Mouse (Mus musculus): ENCODE results near the gene Gm49711.

Gm49711 gene

DNA sequence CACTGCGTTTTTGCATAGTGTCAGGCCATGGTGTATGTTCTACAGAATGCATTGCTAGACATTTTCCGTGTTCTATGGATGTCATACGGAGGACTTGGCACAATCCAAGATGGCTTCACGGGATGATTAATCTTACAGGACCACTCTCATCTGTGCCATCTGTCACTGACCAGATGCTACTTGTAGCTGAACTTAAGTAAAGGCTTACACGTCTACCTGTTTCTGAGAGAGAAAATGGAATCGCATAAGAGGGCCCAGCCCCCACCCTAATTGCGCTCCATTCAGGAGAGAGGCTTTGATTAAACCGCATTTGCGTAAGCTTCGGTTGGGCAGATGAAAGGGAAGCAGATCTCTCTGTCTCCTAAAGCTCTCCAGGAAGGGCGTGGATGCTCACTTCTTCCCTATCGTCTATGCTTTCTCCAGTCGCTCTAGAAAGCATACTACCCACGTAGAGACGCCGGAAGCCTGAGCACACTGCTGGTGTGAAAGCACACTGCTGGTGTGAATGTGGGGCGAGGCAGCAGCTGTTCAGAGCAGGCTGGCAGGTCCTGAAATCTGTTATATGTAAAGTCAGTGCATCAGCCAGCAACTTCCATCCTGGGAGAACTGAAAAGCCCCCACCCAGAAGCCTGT, 62.9 kb downstream of the Gm49711 start:
- no peak for DNase-seq (ENCODE audit: low spot score)

DNA sequence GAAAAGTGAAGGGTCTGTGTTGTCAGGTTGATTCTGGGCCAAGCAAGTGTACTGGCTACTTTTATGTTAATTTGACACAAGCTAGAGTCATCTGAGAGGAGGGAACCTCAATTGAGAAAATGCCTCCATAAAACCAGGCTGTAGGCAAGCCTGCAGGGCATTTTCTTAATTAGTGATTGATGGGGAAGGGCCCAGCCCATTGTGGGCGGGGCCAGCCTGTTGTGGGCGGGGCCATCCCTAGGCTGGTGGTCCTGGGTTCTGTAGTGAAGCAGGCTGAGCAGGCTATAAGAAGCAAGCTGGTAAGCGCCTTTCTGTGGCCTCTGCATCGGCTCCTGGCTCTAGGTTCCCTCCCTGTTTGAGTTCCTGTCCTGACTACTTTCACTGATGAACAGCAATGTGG, 69.1 kb downstream of the Gm49711 start:
- DNase-seq (ENCODE audit: low spot score), result no peak

DNA sequence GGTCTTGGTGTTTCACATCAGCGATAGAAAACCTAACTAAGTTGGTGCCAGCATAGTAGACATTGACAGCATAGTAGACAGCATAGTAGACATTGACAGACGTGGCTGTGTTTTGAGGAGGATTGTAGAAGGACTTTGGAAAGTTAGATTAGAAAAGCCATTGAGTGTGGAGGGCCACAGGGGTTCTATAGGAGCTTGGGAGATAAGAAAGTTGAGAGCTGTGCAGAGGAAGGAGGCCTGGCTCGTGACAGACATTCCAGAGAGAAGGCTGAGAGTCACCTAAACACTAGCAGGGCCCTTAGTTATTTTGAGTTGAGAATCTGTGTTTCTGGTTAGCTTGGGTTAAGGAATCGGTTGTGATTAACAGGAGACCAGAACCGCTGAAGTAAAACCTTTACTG, 69.5 kb downstream of the Gm49711 start:
- DNase-seq (ENCODE audit: low spot score), result no peak

DNA sequence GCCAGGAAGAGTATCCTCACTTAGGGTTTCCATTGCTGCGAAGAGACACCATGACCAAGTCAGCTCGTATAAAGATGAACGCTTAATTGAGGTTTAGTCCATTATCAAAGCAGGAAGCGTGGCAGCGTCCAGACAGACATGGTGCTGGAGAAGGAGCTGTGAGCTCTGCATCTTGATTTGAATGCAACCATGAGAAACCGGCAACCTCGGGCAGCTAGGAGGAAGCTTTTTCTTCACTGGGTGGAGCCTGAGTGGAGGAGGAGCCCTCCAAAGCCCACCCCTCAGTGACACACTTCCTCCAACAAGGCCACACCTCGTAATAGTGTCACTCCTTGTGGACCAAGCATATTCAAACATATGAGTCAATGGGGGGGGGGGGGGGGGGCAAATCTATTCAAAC, 71.7 kb downstream of the Gm49711 start:
- DNase-seq (ENCODE audit: low spot score), result no peak

DNA sequence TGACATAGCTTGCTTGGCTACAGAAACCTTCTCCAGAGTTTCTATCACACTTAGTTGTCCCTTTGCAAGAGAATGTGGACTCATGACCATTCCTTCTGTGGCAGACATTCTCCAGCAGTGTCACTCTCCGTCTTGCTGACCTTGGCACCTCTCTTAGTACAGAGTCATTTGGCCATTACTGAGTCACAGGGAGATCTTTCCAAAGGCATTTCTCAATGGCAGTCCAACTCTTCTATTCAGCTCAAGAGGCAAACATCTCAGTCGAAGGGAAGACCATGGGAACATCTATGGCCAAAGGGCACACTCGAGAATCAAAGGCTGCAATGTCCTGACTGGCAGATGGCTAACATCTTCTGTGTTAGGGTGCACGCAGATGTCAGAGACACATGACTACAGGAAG, 74.4 kb downstream of the Gm49711 start:
- no peak for DNase-seq (ENCODE audit: low spot score)

DNA sequence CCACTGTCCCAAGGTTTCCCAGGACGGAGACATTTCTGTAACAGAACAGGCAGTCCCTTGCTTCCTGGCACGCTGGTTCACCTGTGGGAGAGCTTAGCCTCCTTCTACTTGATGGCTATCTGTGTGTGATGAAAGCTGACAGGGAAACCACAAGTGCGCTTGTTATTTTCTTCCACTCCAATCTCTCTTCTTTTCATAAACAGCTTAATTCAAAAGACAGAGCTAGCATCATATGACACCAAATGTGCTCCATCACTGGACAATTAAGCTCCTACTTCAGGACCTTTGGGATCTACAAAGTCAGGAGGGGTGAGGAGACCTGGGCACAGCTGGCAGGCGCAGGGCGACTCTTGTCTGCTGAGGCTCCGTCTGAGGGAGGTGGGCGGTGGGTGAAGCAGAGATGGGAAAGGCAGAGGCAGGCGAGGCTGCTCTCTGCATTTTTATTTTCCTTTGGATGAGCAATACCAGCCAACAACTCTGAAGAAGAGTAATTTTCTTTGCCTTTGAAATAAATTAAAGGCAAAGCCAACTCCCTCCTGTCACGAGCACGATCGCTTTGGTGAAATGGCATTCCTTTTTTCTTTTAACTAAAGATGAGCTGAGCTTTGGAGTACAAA, 76.1 kb downstream of the Gm49711 start:
- DNase-seq (ENCODE audit: low spot score), result no peak

DNA sequence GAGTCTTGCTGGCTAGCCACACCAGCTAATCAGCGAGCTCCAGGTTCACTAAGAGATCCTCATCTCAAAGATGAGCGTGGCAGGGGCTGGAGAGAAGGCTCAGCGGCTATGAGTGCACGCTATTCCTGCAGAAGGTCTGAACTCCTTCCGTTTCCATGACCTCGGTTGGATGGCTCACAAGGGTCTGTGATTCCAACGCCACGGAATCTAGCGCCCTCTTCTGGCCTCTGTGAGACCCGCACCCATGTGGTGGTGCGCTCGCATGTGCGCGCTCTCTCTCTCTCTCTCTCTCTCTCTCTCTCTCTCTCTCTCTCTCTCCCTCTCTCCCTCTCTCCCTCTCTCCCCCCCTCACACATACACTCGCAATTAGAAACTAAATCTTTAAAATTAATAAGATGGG, 78.2 kb downstream of the Gm49711 start:
- no peak for DNase-seq (ENCODE audit: low spot score)

DNA sequence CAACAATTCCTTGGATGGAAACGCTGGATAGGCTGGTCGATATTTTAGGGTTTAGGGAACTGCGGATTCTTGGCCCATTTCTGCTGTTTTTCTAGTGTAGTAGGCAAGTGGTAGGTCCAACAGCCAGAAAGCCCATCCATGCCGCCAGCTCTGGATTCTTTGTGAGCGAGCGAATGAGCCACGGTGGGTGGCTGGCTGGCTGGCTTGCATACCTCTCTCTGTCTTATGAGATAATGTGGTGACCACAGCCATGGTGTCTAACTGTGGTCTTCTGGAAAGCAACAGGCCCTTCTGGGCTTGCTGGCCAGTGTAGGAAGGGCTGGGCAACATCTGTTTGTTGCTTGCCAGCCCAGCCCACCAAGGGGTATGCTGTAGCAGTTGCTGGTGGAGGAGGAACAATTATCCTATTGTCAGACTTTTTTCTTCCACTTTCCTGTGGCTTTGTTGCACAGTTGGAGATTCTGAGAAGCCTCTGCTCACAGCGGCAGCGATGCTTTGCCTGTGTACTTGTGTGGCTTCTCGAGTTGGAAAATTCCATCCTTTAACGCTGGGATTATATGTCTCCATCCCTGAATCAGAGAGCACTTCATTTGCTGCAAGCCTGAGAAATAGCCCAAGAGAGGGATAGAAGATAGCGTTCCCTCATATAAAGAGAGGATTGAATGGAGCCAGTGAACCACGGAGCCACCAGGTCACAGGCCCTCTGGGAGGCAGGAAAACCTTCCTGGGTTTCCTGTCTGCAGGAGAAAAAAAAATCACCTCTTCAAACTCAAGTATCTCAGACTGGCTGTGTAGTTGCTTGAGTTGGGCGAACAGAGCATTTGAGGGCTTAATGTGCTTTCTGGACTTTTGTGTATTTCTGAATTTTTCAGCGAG, 81.5 kb downstream of the Gm49711 start:
- no peak for DNase-seq (ENCODE audit: low spot score)

DNA sequence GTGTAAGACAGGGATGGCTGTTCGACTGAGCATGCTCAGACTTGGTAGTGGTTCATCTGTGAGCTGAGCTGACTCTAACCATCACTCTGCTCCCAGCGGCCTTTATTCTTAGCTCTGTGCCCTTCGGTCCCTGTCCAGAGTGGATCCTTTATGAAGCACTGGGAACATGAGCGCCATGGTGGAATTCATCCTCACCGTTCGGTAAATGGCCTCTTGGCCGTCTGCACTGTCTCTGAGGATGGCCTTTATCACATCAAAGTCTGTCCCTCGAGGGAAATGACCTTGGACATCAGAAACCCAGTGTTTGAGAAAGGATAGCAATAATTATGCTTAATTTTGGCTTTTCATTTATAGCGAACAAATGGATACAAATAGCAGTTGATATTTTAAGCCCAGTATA, 82.2 kb downstream of the Gm49711 start:
- DNase-seq (ENCODE audit: low spot score), result no peak

DNA sequence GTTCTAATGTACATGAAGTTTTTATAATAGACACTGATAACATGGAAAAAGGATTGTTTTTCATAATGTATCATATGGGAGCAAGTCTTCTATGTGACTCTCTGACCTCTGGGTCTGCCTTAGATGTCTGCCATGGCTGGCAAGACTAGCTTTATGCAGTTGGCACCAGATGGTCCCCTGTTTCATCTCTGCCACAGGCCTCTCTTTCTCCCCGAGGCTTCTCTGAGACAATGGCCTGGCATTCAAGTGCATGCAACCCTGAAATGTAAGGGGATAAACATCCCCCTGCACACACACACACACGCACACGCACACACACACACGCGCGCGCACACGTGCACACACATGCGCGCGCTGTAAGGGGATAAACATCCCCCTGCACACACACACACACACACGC, 82.9 kb downstream of the Gm49711 start:
- DNase-seq (ENCODE audit: low spot score), result no peak

DNA sequence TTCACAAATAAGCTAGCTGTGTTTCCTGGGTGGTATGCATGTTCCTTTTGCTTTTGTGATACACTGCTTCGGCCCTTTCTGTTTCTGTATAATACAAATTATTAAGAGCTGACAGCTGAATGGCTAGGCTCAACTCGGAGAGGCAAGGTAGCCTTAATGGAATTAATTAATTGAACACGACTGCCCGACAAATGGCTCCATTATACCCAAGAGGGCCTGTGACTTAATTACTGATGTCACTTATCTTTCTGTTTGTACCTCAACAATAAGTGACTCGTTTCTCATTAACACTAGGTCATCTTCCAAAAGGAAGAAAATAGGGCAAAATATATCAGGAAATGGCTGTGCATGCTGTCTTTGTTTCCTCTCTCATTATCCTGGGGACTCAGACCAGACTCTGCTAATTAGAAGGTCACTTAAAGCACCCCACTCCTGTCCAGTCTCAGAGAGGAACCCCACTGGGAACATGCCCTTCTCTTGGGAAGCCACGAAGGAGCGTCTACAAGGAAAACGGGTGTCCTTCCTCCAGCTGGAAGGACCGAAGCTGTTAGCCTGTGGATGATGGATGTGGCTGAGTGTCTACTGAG, 84.4 kb downstream of the Gm49711 start:
- no peak for DNase-seq (ENCODE audit: low spot score)

DNA sequence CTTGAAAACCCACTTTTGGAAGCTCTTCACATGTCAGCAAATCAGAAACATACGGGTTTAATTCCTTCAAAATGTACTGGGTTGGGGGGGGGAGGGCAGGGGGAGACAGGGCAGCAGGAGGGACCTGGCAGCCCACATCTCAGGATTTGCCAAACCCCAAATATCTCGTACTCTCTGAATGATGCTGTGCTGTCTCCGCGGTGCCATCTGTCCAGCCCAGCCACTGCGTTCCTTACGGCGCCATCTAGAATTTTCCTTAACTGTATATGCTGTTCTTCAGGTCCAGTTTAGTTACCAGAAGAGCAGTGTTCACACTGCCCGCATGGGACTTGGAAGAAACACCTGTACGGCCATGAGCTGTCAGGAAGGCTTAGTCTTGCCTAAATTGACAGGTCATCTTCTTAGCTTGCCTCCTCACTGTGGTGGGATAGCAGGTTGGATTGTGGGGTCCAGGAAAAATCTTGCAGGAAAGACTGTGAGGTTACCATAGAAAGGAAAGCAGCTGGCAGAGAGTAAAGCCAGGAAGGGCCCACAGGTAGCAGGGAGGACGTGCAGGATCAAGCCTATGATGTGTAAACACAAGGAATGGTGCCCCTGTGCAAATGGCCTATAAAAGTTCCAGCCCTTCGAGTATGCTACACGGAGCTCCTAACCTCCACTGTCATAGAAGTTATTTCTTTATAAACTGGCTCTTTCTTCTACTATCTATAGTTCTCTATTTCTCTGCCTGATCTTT, 89.7 kb downstream of the Gm49711 start:
- DNase-seq (ENCODE audit: low spot score), result no peak

DNA sequence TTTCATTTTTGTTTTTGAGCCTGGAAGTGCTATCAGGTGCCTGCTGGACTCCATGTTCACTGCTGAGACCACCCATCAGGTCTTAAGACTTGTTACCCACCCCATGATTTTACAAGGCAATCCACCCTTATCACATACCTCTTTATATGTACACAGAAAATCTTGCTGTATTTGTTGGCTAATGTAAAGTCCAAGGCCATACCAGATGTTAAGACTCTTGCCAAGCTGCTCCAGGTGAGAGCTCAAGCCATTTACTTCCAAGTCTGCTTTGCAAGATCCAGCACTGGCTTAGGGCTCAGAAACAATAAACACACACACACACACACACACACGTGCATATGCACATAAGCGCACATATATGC, 90.2 kb downstream of the Gm49711 start:
- DNase-seq (ENCODE audit: low spot score), result no peak

DNA sequence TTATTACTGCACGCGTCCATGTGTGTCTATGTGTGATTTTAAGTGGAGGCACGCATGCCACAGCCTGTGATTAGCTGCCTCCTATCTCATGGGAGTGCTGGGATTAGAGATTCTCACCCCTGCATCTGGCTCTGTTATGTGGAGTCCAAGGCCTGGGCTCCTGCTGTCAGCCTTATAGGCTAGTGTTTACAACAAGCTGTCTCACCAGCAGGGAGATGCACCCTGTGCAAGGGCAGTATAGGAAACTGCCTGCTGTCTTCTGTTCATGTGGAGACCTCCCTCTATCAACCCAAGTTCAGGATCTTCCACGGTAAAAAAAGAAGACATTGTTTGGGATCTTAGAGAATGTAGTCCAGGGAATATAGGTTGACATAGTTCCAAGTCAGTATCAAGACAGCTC, 92.9 kb downstream of the Gm49711 start:
- no peak for DNase-seq (ENCODE audit: low spot score)

DNA sequence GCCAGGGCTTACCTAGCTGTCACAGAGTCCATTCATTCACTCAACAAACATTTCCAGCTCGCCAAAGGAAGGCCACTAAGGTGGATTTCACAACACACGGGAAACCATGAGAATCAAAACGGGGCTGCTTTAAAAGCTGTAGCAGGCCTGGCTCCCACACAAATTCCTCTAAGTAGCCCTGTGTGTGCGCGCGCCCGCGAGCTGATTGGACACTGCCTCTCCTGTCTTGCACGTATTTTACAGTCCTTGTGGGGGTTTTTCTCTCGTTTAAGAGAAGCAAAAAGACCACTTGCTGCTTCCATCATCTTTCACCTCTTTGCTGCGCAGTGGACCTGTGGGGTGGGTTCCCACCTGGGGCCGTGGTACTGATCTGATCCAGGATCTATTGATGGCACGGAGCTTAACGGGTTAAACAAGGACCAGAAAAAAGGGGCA, 99.9 kb downstream of the Gm49711 start:
- DNase-seq (ENCODE audit: low spot score), result no peak

DNA sequence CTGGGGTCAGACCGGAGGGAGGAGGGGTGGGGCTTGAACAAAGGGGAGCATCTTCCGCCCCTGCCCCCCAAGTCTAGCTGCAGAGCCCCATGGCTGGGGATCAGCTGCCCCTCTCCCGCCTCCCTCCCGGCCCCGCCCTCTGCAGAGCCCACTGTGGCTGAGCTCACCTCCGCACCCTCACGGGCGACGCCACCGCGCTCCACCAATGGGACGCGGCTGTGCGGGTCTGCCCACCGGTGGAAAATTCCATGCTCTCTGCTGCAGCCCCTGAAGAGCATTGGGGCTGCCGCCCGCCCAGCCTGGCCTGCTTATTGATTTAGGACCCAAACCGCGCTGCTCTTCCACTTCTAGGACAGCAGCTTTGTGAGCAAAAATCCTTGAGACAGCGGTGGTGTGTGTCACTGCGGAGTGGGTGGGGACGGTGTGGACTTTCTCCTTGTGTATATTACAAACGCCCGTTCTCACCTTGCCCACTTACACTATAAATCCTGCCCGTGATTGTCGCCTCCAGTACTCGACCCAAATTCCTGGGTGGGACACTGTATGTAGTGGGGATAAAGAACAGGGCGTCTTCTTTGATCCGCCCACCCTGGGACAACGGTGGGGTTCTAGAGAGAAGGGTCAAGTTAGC, 100.5 kb downstream of the Gm49711 start:
- peak; percentile 20 for DNase-seq (ENCODE audit: low spot score)

DNA sequence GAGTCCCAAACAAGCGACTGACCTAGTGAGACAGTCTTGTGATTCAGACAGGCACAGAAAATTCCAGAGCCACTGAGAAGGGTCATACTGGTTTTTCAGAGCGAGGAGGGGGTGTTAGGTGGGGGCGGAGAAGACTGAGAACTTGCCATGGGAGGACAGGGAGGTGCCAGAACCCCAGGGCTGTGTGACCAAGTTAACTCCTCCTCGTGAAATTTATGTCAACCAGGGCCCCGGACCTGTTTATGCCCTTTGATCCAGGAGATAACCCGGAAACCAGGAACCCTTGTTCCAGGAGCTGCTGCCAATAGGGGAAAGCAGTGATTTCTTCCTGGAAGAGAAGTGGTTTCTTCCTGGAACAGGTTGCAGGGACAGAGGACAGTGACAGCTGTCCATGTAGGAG, 101.0 kb downstream of the Gm49711 start:
- DNase-seq (ENCODE audit: low spot score), result no peak

DNA sequence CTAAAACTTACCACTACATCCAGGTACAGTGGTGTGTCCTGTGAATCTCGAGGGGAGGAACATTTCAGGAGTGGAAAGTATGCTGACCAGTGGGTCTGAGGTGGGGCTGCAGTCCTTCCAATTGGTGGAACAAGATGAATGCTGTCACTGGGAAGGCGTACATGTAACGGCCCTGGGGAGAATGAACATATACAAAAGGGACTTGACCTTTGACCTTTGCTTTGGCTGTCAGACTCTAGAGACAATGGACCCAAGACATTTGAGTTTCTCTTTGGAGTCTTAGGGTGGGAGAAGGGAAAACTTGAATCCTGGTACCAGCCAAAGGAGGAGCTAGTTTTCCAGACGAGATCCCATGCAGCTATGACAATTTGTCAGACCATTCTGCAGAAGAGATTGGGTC, 104.2 kb downstream of the Gm49711 start:
- DNase-seq (ENCODE audit: low spot score), result no peak

DNA sequence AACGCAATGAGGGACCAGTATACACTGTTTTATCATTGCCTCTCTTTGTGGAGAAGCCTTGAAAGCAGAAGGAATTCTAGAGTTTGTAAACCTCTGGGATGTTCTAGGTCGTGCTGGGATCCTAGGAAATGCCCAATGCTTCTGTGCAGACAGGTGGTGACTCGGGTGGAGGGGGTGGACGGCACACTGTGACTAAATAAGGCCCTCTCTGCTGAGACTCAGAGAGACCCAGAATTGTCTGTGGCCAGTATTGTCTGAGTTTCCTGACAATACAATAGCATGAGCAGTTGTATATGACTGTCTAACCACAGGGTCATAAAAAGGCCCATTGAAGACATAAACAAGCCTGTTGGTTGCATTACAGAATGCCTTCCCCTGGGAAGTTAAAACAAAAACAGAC, 105.4 kb downstream of the Gm49711 start:
- no peak for DNase-seq (ENCODE audit: low spot score)

DNA sequence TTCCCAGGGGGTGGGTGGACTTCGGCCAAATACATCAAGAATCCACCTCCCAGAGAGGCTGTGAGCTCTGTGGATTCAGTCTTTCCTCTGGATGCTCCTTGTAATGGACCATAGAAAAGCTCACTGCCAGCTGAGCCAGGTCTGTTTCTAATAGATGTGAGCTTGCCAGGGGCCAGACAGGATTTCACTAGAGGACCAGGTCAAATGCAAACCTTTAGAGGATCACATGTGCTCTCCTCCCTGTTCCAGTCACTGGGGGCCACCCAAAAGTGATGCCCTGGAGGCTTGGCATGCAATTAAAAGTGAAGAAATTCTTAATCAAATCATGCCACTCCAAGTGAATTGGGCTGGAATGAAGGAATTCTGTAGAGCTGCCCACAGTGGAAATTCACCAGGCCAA, 117.9 kb downstream of the Gm49711 start:
- no peak for DNase-seq (ENCODE audit: low spot score)

DNA sequence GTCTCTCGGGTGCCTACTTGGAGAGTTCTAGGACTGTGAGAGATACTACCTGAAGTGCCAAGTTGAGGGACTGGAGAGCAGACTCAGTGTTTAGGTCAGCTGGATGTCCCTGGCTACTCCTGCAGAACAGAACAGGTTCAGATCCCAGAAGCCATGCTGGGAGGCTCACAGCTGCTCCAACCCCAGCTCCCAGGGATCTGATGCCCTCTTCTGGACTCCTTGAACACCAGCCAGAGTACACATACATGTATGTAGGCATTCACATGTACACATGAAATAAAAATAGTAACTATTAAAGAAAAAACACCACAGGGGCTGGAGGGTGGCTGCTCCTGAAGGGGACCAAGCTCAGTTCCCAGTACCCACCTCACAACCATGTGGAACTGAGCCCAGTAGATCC, 119.6 kb downstream of the Gm49711 start:
- no peak for DNase-seq (ENCODE audit: low spot score)

DNA sequence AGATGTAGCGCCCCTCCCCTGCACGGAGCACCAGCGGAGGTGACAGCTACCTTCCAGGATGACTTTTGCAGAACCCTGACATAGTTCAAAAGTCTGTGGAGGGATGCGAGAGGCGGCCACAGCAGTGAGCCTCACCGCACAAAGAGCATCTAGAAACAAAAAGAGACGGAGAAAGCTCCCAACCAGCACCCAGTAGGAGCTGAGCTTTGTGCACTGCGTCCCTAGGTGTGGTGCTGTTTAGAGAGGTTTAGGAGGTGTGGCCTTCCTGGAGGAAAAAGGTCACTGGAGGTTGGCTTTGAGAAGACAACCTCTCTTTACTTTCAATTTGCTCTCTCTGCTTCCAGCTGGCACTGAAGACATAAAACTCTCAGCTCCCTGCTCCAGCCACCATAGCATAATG, 121.2 kb downstream of the Gm49711 start:
- no peak for DNase-seq (ENCODE audit: low spot score)
